Mouse (Mus musculus): ENCODE data around the gene Pmvk. TPM values are rescaled to one million over a fixed set of nuclear protein-coding genes. Genes with fewer than 3 reads are reported as not detected.
"Not testable (repeated sequence)": the region's sequence is repeated elsewhere in the genome, so short reads cannot be mapped to it uniquely, and the experiment has no call there.

Pmvk gene
- polyA plus RNA-seq, 1 experiment from 2014 or later = 84.4 TPM

GRCm38 (mm10) chr3:89422556-89423205, 31.7 kb upstream of the Pmvk start:
- peaks cover 13% of the 10 kb centered on the region; the same call in 1 of the 2 replicates for H3K36me3 ChIP-seq (ENCODE audit: control insufficient read depth, insufficient read depth, low read length)
- no peak for DNase-seq (ENCODE audit: low spot score)
- H3K4me1 ChIP-seq (ENCODE audit: control insufficient read depth, insufficient read depth, low read length) = peaks cover 17% of the 10 kb centered on the region
- no peaks in the 10 kb centered on the region for H3K27me3 ChIP-seq (replicated peaks; ENCODE audit: control insufficient read depth, insufficient read depth, low read length)
- no peak overlapping the region for H3K9ac ChIP-seq (ENCODE audit: low read length)
- no peak overlapping the region for H3K4me3 ChIP-seq (ENCODE audit: low read depth, low read length)
- 75% methylated on average over 6 of the region's 6 CpGs for WGBS
- no peak overlapping the region for H3K27ac ChIP-seq (ENCODE audit: low read depth, low read length)
- peak overlapping the region; percentile 42 for H3K4me2 ChIP-seq (ENCODE audit: low read length)
- ATAC-seq = no peak
- no peaks in the 10 kb centered on the region for H3K9me3 ChIP-seq (replicated peaks; ENCODE audit: control insufficient read depth, low read length)

GRCm38 (mm10) chr3:89424416-89425140, 29.8 kb upstream of the Pmvk start:
- no peak overlapping the region for H3K4me2 ChIP-seq (ENCODE audit: low read length)
- no peaks in the 10 kb centered on the region for H3K27me3 ChIP-seq (replicated peaks; ENCODE audit: control insufficient read depth, insufficient read depth, low read length)
- peaks cover 14% of the 10 kb centered on the region for H3K4me1 ChIP-seq (ENCODE audit: control insufficient read depth, insufficient read depth, low read length)
- no peak for ATAC-seq
- WGBS = 91% methylated on average over 5 of the region's 5 CpGs
- no peak for DNase-seq (ENCODE audit: low spot score)
- H3K9me3 ChIP-seq (replicated peaks; ENCODE audit: control insufficient read depth, low read length) = no peaks in the 10 kb centered on the region
- H3K9ac ChIP-seq (ENCODE audit: low read length) = no peak overlapping the region
- H3K36me3 ChIP-seq (ENCODE audit: control insufficient read depth, insufficient read depth, low read length) = peaks cover 13% of the 10 kb centered on the region; the same call in 1 of the 2 replicates
- no peak overlapping the region for H3K4me3 ChIP-seq (ENCODE audit: low read depth, low read length)
- H3K27ac ChIP-seq (ENCODE audit: low read depth, low read length) = no peak overlapping the region

GRCm38 (mm10) chr3:89425141-89425525, 29.2 kb upstream of the Pmvk start:
- Histone ChIP-seq H3K4me1 (ENCODE audit: control insufficient read depth, insufficient read depth, low read length) (peaks cover 9% of the 10 kb centered on the region), H3K4me3 (ENCODE audit: low read depth, low read length) (no peak overlapping the region), H3K27me3 (replicated peaks; ENCODE audit: control insufficient read depth, insufficient read depth, low read length) (no peaks in the 10 kb centered on the region), H3K27ac (ENCODE audit: low read depth, low read length) (no peak overlapping the region), H3K9ac (ENCODE audit: low read length) (no peak overlapping the region), H3K4me2 (ENCODE audit: low read length) (no peak overlapping the region), H3K9me3 (replicated peaks; ENCODE audit: control insufficient read depth, low read length) (no peaks in the 10 kb centered on the region), H3K36me3 (ENCODE audit: control insufficient read depth, insufficient read depth, low read length) (peaks cover 13% of the 10 kb centered on the region; the same call in 1 of the 2 replicates)
- DNase-seq (ENCODE audit: low spot score) (no peak), ATAC-seq (no peak)
- 90% methylated on average over 5 of the region's 5 CpGs for WGBS

GRCm38 (mm10) chr3:89425876-89426275, 28.5 kb upstream of the Pmvk start:
- H3K4me2 ChIP-seq (ENCODE audit: low read length) = no peak overlapping the region
- no peak for DNase-seq (ENCODE audit: low spot score)
- H3K4me3 ChIP-seq (ENCODE audit: low read depth, low read length) = no peak overlapping the region
- no peaks in the 10 kb centered on the region for H3K27me3 ChIP-seq (replicated peaks; ENCODE audit: control insufficient read depth, insufficient read depth, low read length)
- H3K9me3 ChIP-seq (replicated peaks; ENCODE audit: control insufficient read depth, low read length) = no peaks in the 10 kb centered on the region
- no peak overlapping the region for H3K27ac ChIP-seq (ENCODE audit: low read depth, low read length)
- H3K9ac ChIP-seq (ENCODE audit: low read length) = no peak overlapping the region
- peaks cover 11% of the 10 kb centered on the region for H3K4me1 ChIP-seq (ENCODE audit: control insufficient read depth, insufficient read depth, low read length)
- no peak for ATAC-seq
- peaks cover 13% of the 10 kb centered on the region; the same call in 1 of the 2 replicates for H3K36me3 ChIP-seq (ENCODE audit: control insufficient read depth, insufficient read depth, low read length)
- 92% methylated on average over 4 of the region's 4 CpGs for WGBS

GRCm38 (mm10) chr3:89429021-89429420, 25.3 kb upstream of the Pmvk start:
- not testable (repeated sequence) for H3K27me3 ChIP-seq (replicated peaks; ENCODE audit: control insufficient read depth, insufficient read depth, low read length); H3K9ac ChIP-seq (ENCODE audit: low read length); H3K4me2 ChIP-seq (ENCODE audit: low read length); DNase-seq (ENCODE audit: low spot score); H3K4me3 ChIP-seq (ENCODE audit: low read depth, low read length); H3K4me1 ChIP-seq (ENCODE audit: control insufficient read depth, insufficient read depth, low read length); ATAC-seq; H3K9me3 ChIP-seq (replicated peaks; ENCODE audit: control insufficient read depth, low read length); H3K27ac ChIP-seq (ENCODE audit: low read depth, low read length)
- peaks cover 35% of the 10 kb centered on the region for H3K36me3 ChIP-seq (ENCODE audit: control insufficient read depth, insufficient read depth, low read length)
- WGBS = 93% methylated on average over 7 of the region's 7 CpGs

- ATAC-seq = peak; percentile 99
- Histone ChIP-seq H3K36me3 (ENCODE audit: control insufficient read depth, insufficient read depth, low read length) (peaks cover 40% of the 10 kb centered on the region), H3K9ac (ENCODE audit: low read length) (peak within 1 kb of the TSS; percentile 98), H3K27ac (ENCODE audit: low read depth, low read length) (peak within 1 kb of the TSS; percentile 86), H3K27me3 (replicated peaks; ENCODE audit: control insufficient read depth, insufficient read depth, low read length) (no peaks in the 10 kb centered on the region), H3K4me3 (ENCODE audit: low read depth, low read length) (peak within 1 kb of the TSS; percentile 95), H3K4me2 (ENCODE audit: low read length) (peak within 1 kb of the TSS; percentile 84), H3K4me1 (ENCODE audit: control insufficient read depth, insufficient read depth, low read length) (peaks cover 10% of the 10 kb centered on the region), H3K9me3 (replicated peaks; ENCODE audit: control insufficient read depth, low read length) (no peaks in the 10 kb centered on the region)
- DNase-seq (ENCODE audit: low spot score) = peak; percentile 97
- 2% methylated on average over 66 of the region's 68 CpGs for WGBS
Observed at GRCm38 (mm10) chr3:89430171-89431159, 23.9 kb upstream of the Pmvk start, which contains the start of gene Pygo2. Gene Pygo2, plus strand, starts transcription at chr3:89430214.

GRCm38 (mm10) chr3:89432606-89433005, 21.7 kb upstream of the Pmvk start:
- ATAC-seq (no peak), DNase-seq (ENCODE audit: low spot score) (no peak)
- H3K36me3 ChIP-seq (ENCODE audit: control insufficient read depth, insufficient read depth, low read length) = peaks cover 34% of the 10 kb centered on the region
- WGBS = 93% methylated on average over 8 of the region's 8 CpGs
- peaks cover 13% of the 10 kb centered on the region for H3K4me1 ChIP-seq (ENCODE audit: control insufficient read depth, insufficient read depth, low read length)
- no peak overlapping the region for H3K27ac ChIP-seq (ENCODE audit: low read depth, low read length)
- H3K27me3 ChIP-seq (replicated peaks; ENCODE audit: control insufficient read depth, insufficient read depth, low read length) = no peaks in the 10 kb centered on the region
- no peaks in the 10 kb centered on the region for H3K9me3 ChIP-seq (replicated peaks; ENCODE audit: control insufficient read depth, low read length)
- no peak overlapping the region for H3K4me2 ChIP-seq (ENCODE audit: low read length)
- H3K9ac ChIP-seq (ENCODE audit: low read length) = no peak overlapping the region
- H3K4me3 ChIP-seq (ENCODE audit: low read depth, low read length) = no peak overlapping the region

GRCm38 (mm10) chr3:89434532-89434931, 19.8 kb upstream of the Pmvk start:
- Histone ChIP-seq H3K4me3 (ENCODE audit: low read depth, low read length) (no peak overlapping the region), H3K36me3 (ENCODE audit: control insufficient read depth, insufficient read depth, low read length) (peaks cover 34% of the 10 kb centered on the region), H3K9me3 (replicated peaks; ENCODE audit: control insufficient read depth, low read length) (no peaks in the 10 kb centered on the region), H3K4me2 (ENCODE audit: low read length) (no peak overlapping the region), H3K9ac (ENCODE audit: low read length) (no peak overlapping the region), H3K27ac (ENCODE audit: low read depth, low read length) (no peak overlapping the region), H3K27me3 (replicated peaks; ENCODE audit: control insufficient read depth, insufficient read depth, low read length) (no peaks in the 10 kb centered on the region), H3K4me1 (ENCODE audit: control insufficient read depth, insufficient read depth, low read length) (peaks cover 13% of the 10 kb centered on the region)
- 73% methylated on average over 11 of the region's 11 CpGs for WGBS
- ATAC-seq (no peak), DNase-seq (ENCODE audit: low spot score) (no peak)
